Mouse (Mus musculus): ENCODE data around the gene Bend3. TPM values are rescaled to one million over a fixed set of nuclear protein-coding genes. Genes with fewer than 3 reads are reported as not detected.

Gene Bend3
- polyA plus RNA-seq (2015; fragmentation: Nextera tagmentation; extraction: Ambion mirVana) = 2.8 TPM in 2 replicates

DNA sequence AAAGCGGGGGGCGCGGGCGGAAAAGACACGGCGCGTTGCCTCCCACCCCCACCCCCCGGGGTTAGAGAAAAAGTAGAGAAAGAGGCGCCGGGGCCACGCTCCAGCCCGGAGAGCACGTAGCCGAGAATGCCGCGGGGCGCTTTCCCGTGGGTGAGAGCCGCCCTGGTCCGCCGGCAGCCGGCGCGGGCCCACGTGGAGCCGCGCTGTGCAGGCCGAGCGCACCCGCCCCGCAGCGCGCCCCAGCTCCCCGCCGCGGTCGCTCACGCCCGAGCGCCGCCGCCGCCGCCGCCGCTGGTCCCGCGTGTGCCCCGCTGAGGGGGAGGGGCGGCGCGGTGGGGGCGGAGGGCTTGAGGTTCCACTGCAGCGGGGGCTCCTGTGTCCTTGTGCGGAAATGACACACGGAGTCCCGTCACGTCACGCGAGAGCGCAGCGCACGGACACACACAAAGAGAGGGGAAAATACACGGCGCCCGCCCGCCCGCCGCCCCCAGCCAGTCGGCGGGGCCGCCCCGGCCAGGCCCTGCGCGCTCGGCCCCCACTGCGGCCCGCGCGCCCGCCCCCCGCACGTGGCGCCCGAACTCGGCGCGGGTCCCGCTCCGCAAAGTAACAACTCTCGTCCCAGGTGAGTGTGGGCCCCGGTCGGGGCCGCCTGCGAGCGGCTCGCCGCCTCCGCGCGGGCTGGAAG, at the start of gene Bend3:
TSS of gene Bend3 (plus strand) at position 81 of the 685 bp plus-strand sequence.
- ATAC-seq (replicated peaks; ENCODE audit: low FRiP score, low read depth) (peak; percentile 65), DNase-seq (ENCODE audit: low spot score) (peak; percentile 27)

DNA sequence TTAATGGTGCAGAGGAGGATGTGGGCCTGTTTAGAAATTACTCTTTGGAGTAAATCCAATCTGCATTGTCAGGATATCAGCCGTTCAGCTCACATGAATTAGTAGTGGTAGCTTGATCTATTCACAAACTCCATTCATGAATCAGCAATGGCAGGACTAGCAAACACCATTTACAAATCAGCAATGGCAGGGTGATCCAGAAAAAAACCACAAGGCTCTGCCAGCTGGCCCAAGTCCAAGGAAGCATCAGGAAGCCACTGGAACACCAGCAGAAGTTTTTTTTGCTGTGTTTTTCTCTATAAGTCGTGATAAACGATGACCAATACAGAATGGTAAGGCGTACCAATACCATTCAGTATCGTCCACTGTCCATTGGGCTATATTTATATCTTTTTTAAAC, 48.0 kb upstream of the Bend3 start:
- TF ChIP-seq CTCF (IDR thresholded peaks at IDR 0.05; ENCODE audit: low read depth) = no peak
- DNase-seq (ENCODE audit: low spot score) = no peak
- Histone ChIP-seq H3K36me3 (ENCODE audit: insufficient read depth, low read length) (0 out of 2 replicates have a peak, but pooled peaks cover 2% of the 10 kb centered on the region), H3K9me3 (replicated peaks; ENCODE audit: low read length) (no peaks in the 10 kb centered on the region; the same call in 1 of the 2 replicates), H3K4me3 (replicated peaks; ENCODE audit: low read depth, low read length) (no peak overlapping the region), H3K9ac (ENCODE audit: low read depth, low read length) (no peak overlapping the region), H3K4me1 (replicated peaks; ENCODE audit: insufficient read depth, low read length) (no peaks in the 10 kb centered on the region), H3K27ac (no peak overlapping the region), H3K27me3 (ENCODE audit: insufficient read depth, low read length) (no peaks in the 10 kb centered on the region), H3K4me2 (ENCODE audit: low read length) (no peak overlapping the region)
- no peak for ATAC-seq (replicated peaks; ENCODE audit: low FRiP score, low read depth)
- WGBS = 91% methylated on average over 5 of the region's 5 CpGs

More for the DNA sequence above, at the start of gene Bend3:
- Histone ChIP-seq H3K4me2 (ENCODE audit: low read length) (peak within 1 kb of the TSS; percentile 100), H3K27ac (peak within 1 kb of the TSS; percentile 98), H3K36me3 (ENCODE audit: insufficient read depth, low read length) (no peaks in the 10 kb centered on the region), H3K4me3 (replicated peaks; ENCODE audit: low read depth, low read length) (peak within 1 kb of the TSS; percentile 92), H3K9me3 (replicated peaks; ENCODE audit: low read length) (no peaks in the 10 kb centered on the region), H3K9ac (ENCODE audit: low read depth, low read length) (peak within 1 kb of the TSS; percentile 97), H3K27me3 (ENCODE audit: insufficient read depth, low read length) (no peaks in the 10 kb centered on the region), H3K4me1 (replicated peaks; ENCODE audit: insufficient read depth, low read length) (peaks cover 21% of the 10 kb centered on the region; the same call in 1 of the 2 replicates)
- no peak for TF ChIP-seq CTCF (IDR thresholded peaks at IDR 0.05; ENCODE audit: low read depth)
- WGBS = 1% methylated on average over 77 of the region's 101 CpGs

DNA sequence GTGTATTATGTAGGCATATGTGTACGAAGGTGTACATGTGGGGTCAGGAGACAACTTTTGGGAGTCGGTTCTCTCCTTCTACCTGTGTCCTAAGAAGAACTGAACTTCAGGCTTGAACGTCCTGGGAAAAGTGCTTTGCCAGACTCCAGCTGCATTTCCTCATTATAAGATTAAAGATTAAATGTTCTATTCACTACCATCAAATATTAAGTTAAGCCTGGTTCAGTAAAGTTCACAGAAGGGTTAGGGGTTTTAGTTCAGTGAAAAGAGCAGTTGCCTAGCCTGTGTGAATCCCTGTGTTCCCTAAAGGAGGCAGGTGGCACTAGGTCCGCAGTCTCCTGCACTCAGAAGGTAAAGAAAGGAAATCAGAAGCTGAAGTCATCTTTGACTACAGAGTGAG, 44.3 kb upstream of the Bend3 start:
- TF ChIP-seq CTCF (IDR thresholded peaks at IDR 0.05; ENCODE audit: low read depth) = no peak
- 68% methylated on average over 4 of the region's 4 CpGs for WGBS
- Histone ChIP-seq H3K4me2 (ENCODE audit: low read length) (no peak overlapping the region), H3K4me1 (replicated peaks; ENCODE audit: insufficient read depth, low read length) (peaks cover 2% of the 10 kb centered on the region), H3K9ac (ENCODE audit: low read depth, low read length) (no peak overlapping the region), H3K9me3 (replicated peaks; ENCODE audit: low read length) (no peaks in the 10 kb centered on the region; the same call in 1 of the 2 replicates), H3K4me3 (replicated peaks; ENCODE audit: low read depth, low read length) (no peak overlapping the region), H3K36me3 (ENCODE audit: insufficient read depth, low read length) (no peaks in the 10 kb centered on the region), H3K27ac (0 out of 2 replicates have a peak overlapping the region, but pooled peaks have one; percentile 1), H3K27me3 (ENCODE audit: insufficient read depth, low read length) (no peaks in the 10 kb centered on the region)
- ATAC-seq (replicated peaks; ENCODE audit: low FRiP score, low read depth) = no peak
- peak; percentile 15 for DNase-seq (ENCODE audit: low spot score)

DNA sequence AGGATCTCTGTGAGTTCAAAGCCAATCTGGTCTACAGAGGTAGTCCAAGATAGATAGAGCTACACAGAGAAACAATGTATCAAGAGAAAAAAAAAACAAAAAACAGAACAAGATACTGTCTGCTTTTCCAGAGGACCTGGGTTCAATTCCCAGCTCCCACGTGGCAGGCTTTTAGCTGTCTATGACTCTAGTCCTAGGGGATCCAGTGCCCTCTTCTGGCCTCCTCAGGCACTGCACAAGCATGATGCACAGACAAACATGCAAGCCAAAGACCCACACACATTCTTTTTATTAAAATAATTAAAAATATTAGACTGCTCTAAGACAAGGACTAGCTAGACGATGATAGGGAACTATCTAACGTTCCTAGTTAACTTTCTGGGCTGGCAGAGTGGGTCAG, 42.9 kb upstream of the Bend3 start:
- Histone ChIP-seq H3K4me3 (replicated peaks; ENCODE audit: low read depth, low read length) (no peak overlapping the region), H3K4me1 (replicated peaks; ENCODE audit: insufficient read depth, low read length) (peaks cover 9% of the 10 kb centered on the region), H3K27ac (no peak overlapping the region), H3K4me2 (ENCODE audit: low read length) (no peak overlapping the region), H3K27me3 (ENCODE audit: insufficient read depth, low read length) (no peaks in the 10 kb centered on the region), H3K9ac (ENCODE audit: low read depth, low read length) (no peak overlapping the region), H3K9me3 (replicated peaks; ENCODE audit: low read length) (no peaks in the 10 kb centered on the region; the same call in 1 of the 2 replicates), H3K36me3 (ENCODE audit: insufficient read depth, low read length) (no peaks in the 10 kb centered on the region)
- peak; percentile 34 for TF ChIP-seq CTCF (IDR thresholded peaks at IDR 0.05; ENCODE audit: low read depth)
- DNase-seq (ENCODE audit: low spot score) (no peak), ATAC-seq (replicated peaks; ENCODE audit: low FRiP score, low read depth) (no peak)
- WGBS = 92% methylated on average over 3 of the region's 3 CpGs

DNA sequence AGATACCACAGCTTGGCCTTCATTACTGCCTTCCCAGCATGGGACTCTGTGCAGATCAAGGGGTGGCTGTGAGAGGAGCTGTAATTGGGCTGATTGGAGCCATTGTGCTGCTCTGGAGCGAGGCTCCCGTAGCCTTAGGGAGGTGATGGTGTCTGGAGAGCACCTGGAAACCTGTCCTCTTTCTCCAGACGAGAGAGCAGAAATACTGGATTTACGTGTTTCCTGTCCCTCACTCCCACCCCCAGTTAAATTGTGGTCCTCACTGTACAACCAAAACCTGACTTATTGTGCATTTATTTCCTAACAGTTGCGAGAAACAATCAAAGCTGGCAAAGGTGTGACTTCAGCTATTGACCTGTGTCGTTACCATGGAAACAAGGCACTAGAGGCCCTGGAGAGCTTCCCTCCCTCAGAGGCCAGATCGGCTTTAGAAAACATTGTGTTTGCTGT, 39.1 kb upstream of the Bend3 start:
- H3K36me3 ChIP-seq (ENCODE audit: insufficient read depth, low read length) = no peaks in the 10 kb centered on the region
- peak overlapping the region; percentile 69 for H3K27ac ChIP-seq
- H3K9ac ChIP-seq (ENCODE audit: low read depth, low read length) = no peak overlapping the region
- no peak overlapping the region for H3K4me3 ChIP-seq (replicated peaks; ENCODE audit: low read depth, low read length)
- no peaks in the 10 kb centered on the region for H3K27me3 ChIP-seq (ENCODE audit: insufficient read depth, low read length)
- no peaks in the 10 kb centered on the region for H3K9me3 ChIP-seq (replicated peaks; ENCODE audit: low read length)
- TF ChIP-seq CTCF (IDR thresholded peaks at IDR 0.05; ENCODE audit: low read depth) = no peak
- ATAC-seq (replicated peaks; ENCODE audit: low FRiP score, low read depth) (no peak; the same call in 1 of the 2 replicates), DNase-seq (ENCODE audit: low spot score) (peak; percentile 54)
- peaks cover 12% of the 10 kb centered on the region for H3K4me1 ChIP-seq (replicated peaks; ENCODE audit: insufficient read depth, low read length)
- WGBS = 16% methylated on average over 7 of the region's 7 CpGs
- H3K4me2 ChIP-seq (ENCODE audit: low read length) = no peak overlapping the region

DNA sequence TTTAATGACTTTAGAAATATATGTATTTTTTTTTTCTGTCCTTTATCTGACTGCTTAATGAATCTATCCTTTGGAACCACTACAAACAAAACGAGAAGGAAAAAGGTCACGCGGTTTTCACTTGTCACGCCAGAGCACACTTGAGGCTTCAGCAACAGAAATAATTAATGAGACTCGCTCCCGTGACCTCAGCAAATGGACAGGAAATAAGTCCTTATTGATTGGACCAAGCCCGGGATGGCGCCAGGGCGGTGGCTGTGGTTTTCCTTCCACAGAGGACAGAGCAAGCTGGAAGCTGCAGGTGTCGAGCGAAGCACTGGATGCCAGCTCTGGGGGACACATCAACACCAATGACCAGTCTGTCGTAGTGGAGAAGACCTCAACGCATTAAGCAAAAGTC, 38.6 kb upstream of the Bend3 start:
- peak; percentile 64 for DNase-seq (ENCODE audit: low spot score)
- H3K4me1 ChIP-seq (replicated peaks; ENCODE audit: insufficient read depth, low read length) = peaks cover 12% of the 10 kb centered on the region
- H3K4me3 ChIP-seq (replicated peaks; ENCODE audit: low read depth, low read length) = no peak overlapping the region
- H3K9ac ChIP-seq (ENCODE audit: low read depth, low read length) = no peak overlapping the region
- H3K36me3 ChIP-seq (ENCODE audit: insufficient read depth, low read length) = no peaks in the 10 kb centered on the region
- H3K27ac ChIP-seq = peak overlapping the region; percentile 69
- H3K27me3 ChIP-seq (ENCODE audit: insufficient read depth, low read length) = no peaks in the 10 kb centered on the region
- no peaks in the 10 kb centered on the region for H3K9me3 ChIP-seq (replicated peaks; ENCODE audit: low read length)
- no peak overlapping the region for H3K4me2 ChIP-seq (ENCODE audit: low read length)
- no peak for TF ChIP-seq CTCF (IDR thresholded peaks at IDR 0.05; ENCODE audit: low read depth)
- WGBS = 18% methylated on average over 13 of the region's 13 CpGs
- 0 out of 2 replicates have a peak, but pooled peaks have one; percentile 30 for ATAC-seq (replicated peaks; ENCODE audit: low FRiP score, low read depth)

All from kidney, postnatal 0 days (tissue).